Mouse (Mus musculus) midbrain, embryonic 10.5 days (tissue): ENCODE results near the gene 1110065P20Rik. TPM values are rescaled to one million over a fixed set of nuclear protein-coding genes. Genes with fewer than 3 reads are reported as not detected.
A peak's percentile ranks its signal among the peaks of the same experiment; 100 is the strongest.

Experiments used
- DNase-seq: peaks from one replicate; pipeline ENCODE4 v3.0.0-alpha.2; 2017; ENCODE audit warnings: low spot score
- H3K27ac ChIP-seq: fragments of 300-500 bp; sonication (generic); replicated peaks from 2 replicates; pipeline ENCODE4 v1.5.1; 2016; ENCODE audit warnings: mild to moderate bottlenecking
- H3K27me3 ChIP-seq: fragments of 300-500 bp; sonication (generic); 2 replicates; pipeline ENCODE4 v1.6.1; 2016; ENCODE audit warnings: low read depth, mild to moderate bottlenecking; ENCODE audit not compliant: poor library complexity, severe bottlenecking
- H3K36me3 ChIP-seq: fragments of 300-500 bp; sonication (generic); 2 replicates; pipeline ENCODE4 v1.6.1; 2016; ENCODE audit warnings: mild to moderate bottlenecking, moderate library complexity
- H3K4me1 ChIP-seq: fragments of 300-500 bp; sonication (generic); 2 replicates; pipeline ENCODE4 v1.6.1; 2016
- H3K4me3 ChIP-seq: fragments of 300-500 bp; sonication (generic); 2 replicates; pipeline ENCODE4 v1.5.1; 2016; ENCODE audit warnings: mild to moderate bottlenecking, moderate library complexity
- H3K9me3 ChIP-seq: fragments of 300-500 bp; sonication (generic); replicated peaks from 2 replicates; pipeline ENCODE4 v1.6.1; 2016; ENCODE audit warnings: mild to moderate bottlenecking
- WGBS: fragments of 180-500 bp; shearing (Covaris S2); methylation state at CpG from one replicate; pipeline ENCODE4 v1.1.7; 2016; 5-methylcytosine and 5-hydroxymethylcytosine counted together
- polyA plus RNA-seq: library from polyadenylated mRNA; unstranded; fragments of >200 nt; fragmentation: Nextera tagmentation; extraction: Ambion mirVana; gene quantifications from 2 replicates; pipeline ENCODE4 v1.2.1, GENCODE M21; 2016

Gene 1110065P20Rik
- 51.5 and 52.2 TPM in 2 replicates for polyA plus RNA-seq

- WGBS = under 1% methylated on average over 75 of the region's 75 CpGs
- Histone ChIP-seq H3K4me1 (peaks cover 36% of the 10 kb centered on the region), H3K4me3 (peak within 1 kb of the TSS; percentile 84), H3K36me3 (peaks cover 42% of the 10 kb centered on the region), H3K9me3 (no peaks in the 10 kb centered on the region), H3K27me3 (no peaks in the 10 kb centered on the region), H3K27ac (peak within 1 kb of the TSS; percentile 96)
- peak; percentile 57 for DNase-seq
Observed at GRCm38 (mm10) chr4:124850933-124851658, at the start of gene 1110065P20Rik. Gene 1110065P20Rik, minus strand, starts transcription at chr4:124851196.

GRCm38 (mm10) chr4:124899906-124900305 is 48.9 kb upstream of the 1110065P20Rik start:
- no peak for DNase-seq
- Histone ChIP-seq H3K27ac (peak overlapping the region; percentile 82), H3K27me3 (peaks cover 62% of the 10 kb centered on the region), H3K36me3 (peaks cover 5% of the 10 kb centered on the region; the same call in 1 of the 2 replicates), H3K4me3 (peak overlapping the region; percentile 16; the same call in 1 of the 2 replicates), H3K9me3 (no peaks in the 10 kb centered on the region), H3K4me1 (peaks cover 64% of the 10 kb centered on the region)
- WGBS = 58% methylated on average over 5 of the region's 5 CpGs

- WGBS = 16% methylated on average over 10 of the region's 10 CpGs
- Histone ChIP-seq H3K4me3 (peak overlapping the region; percentile 5; the same call in 1 of the 2 replicates), H3K4me1 (peaks cover 69% of the 10 kb centered on the region), H3K27me3 (peaks cover 64% of the 10 kb centered on the region), H3K9me3 (no peaks in the 10 kb centered on the region), H3K27ac (peak overlapping the region; percentile 82), H3K36me3 (peaks cover 5% of the 10 kb centered on the region; the same call in 1 of the 2 replicates)
- peak; percentile 71 for DNase-seq
Observed at GRCm38 (mm10) chr4:124898428-124898827, 47.4 kb upstream of the 1110065P20Rik start.

- peaks cover 83% of the 10 kb centered on the region for H3K27me3 ChIP-seq
- H3K36me3 ChIP-seq = no peaks in the 10 kb centered on the region
- H3K27ac ChIP-seq = peak overlapping the region; percentile 80
- H3K4me3 ChIP-seq = peak overlapping the region; percentile 66
- peaks cover 50% of the 10 kb centered on the region for H3K4me1 ChIP-seq
- WGBS = 1% methylated on average over 83 of the region's 83 CpGs
- peak; percentile 53 for DNase-seq
- H3K9me3 ChIP-seq = no peaks in the 10 kb centered on the region
Observed at GRCm38 (mm10) chr4:124894508-124895428, 43.8 kb upstream of the 1110065P20Rik start.

- H3K36me3 ChIP-seq = no peaks in the 10 kb centered on the region
- H3K27me3 ChIP-seq = peaks cover 83% of the 10 kb centered on the region
- no peak for DNase-seq
- H3K4me1 ChIP-seq = peaks cover 40% of the 10 kb centered on the region
- peak overlapping the region; percentile 80 for H3K27ac ChIP-seq
- WGBS = 23% methylated on average over 6 of the region's 6 CpGs
- no peaks in the 10 kb centered on the region for H3K9me3 ChIP-seq
- peak overlapping the region; percentile 66; the same call in 1 of the 2 replicates for H3K4me3 ChIP-seq
Observed at GRCm38 (mm10) chr4:124893769-124894168, 42.8 kb upstream of the 1110065P20Rik start.

GRCm38 (mm10) chr4:124890831-124891230 is 39.8 kb upstream of the 1110065P20Rik start:
- no peaks in the 10 kb centered on the region for H3K9me3 ChIP-seq
- peaks cover 39% of the 10 kb centered on the region for H3K4me1 ChIP-seq
- H3K27ac ChIP-seq = no peak overlapping the region
- 80% methylated on average over 5 of the region's 5 CpGs for WGBS
- H3K4me3 ChIP-seq = no peak overlapping the region
- H3K36me3 ChIP-seq = peaks cover 3% of the 10 kb centered on the region; the same call in 1 of the 2 replicates
- H3K27me3 ChIP-seq = peaks cover 90% of the 10 kb centered on the region
- no peak for DNase-seq

- Histone ChIP-seq H3K4me1 (peaks cover 37% of the 10 kb centered on the region), H3K4me3 (no peak overlapping the region), H3K9me3 (no peaks in the 10 kb centered on the region), H3K27me3 (peaks cover 88% of the 10 kb centered on the region), H3K36me3 (peaks cover 4% of the 10 kb centered on the region; the same call in 1 of the 2 replicates), H3K27ac (no peak overlapping the region)
- WGBS = 93% methylated on average over 2 of the region's 2 CpGs
- DNase-seq = no peak
Observed at GRCm38 (mm10) chr4:124889935-124890334, 38.9 kb upstream of the 1110065P20Rik start.

GRCm38 (mm10) chr4:124888702-124889101 is 37.7 kb upstream of the 1110065P20Rik start:
- Histone ChIP-seq H3K4me3 (no peak overlapping the region), H3K27ac (no peak overlapping the region), H3K4me1 (peaks cover 32% of the 10 kb centered on the region), H3K9me3 (no peaks in the 10 kb centered on the region), H3K36me3 (peaks cover 4% of the 10 kb centered on the region; the same call in 1 of the 2 replicates), H3K27me3 (peaks cover 85% of the 10 kb centered on the region)
- WGBS = 69% methylated on average over 7 of the region's 7 CpGs
- no peak for DNase-seq

- WGBS = under 1% methylated on average over 37 of the region's 37 CpGs
- DNase-seq = peak; percentile 65
- Histone ChIP-seq H3K36me3 (peaks cover 4% of the 10 kb centered on the region; the same call in 1 of the 2 replicates), H3K9me3 (peaks cover 7% of the 10 kb centered on the region), H3K27ac (peak overlapping the region; percentile 80), H3K4me1 (peaks cover 60% of the 10 kb centered on the region), H3K27me3 (peaks cover 75% of the 10 kb centered on the region), H3K4me3 (peak overlapping the region; percentile 65)
Observed at GRCm38 (mm10) chr4:124882151-124882729, 31.2 kb upstream of the 1110065P20Rik start.

- peaks cover 69% of the 10 kb centered on the region for H3K27me3 ChIP-seq
- H3K27ac ChIP-seq = peak overlapping the region; percentile 80
- H3K9me3 ChIP-seq = peaks cover 7% of the 10 kb centered on the region
- H3K36me3 ChIP-seq = peaks cover 4% of the 10 kb centered on the region; the same call in 1 of the 2 replicates
- peak overlapping the region; percentile 65 for H3K4me3 ChIP-seq
- WGBS = under 1% methylated on average over 37 of the region's 37 CpGs
- H3K4me1 ChIP-seq = peaks cover 56% of the 10 kb centered on the region
- DNase-seq = peak; percentile 96
Observed at GRCm38 (mm10) chr4:124881341-124881908, 30.4 kb upstream of the 1110065P20Rik start.

GRCm38 (mm10) chr4:124880599-124880998 is 29.6 kb upstream of the 1110065P20Rik start, which contains the start of gene Epha10:
Gene Epha10, plus strand, starts transcription at chr4:124880899.
- DNase-seq = no peak
- Histone ChIP-seq H3K27ac (peak within 1 kb of the TSS; percentile 80), H3K36me3 (no peaks in the 10 kb centered on the region), H3K4me3 (peak within 1 kb of the TSS; percentile 65), H3K9me3 (peaks cover 7% of the 10 kb centered on the region), H3K27me3 (peaks cover 61% of the 10 kb centered on the region), H3K4me1 (peaks cover 51% of the 10 kb centered on the region)
- 6% methylated on average over 11 of the region's 11 CpGs for WGBS

GRCm38 (mm10) chr4:124872719-124873118 is 21.7 kb upstream of the 1110065P20Rik start:
- Histone ChIP-seq H3K27me3 (no peaks in the 10 kb centered on the region), H3K4me1 (no peaks in the 10 kb centered on the region), H3K9me3 (no peaks in the 10 kb centered on the region; the same call in 1 of the 2 replicates), H3K4me3 (no peak overlapping the region), H3K36me3 (no peaks in the 10 kb centered on the region), H3K27ac (no peak overlapping the region)
- WGBS = 92% methylated on average over 1 of the region's 1 CpGs
- no peak for DNase-seq
